Mouse (Mus musculus) CH12.LX (cell line): ENCODE data around the gene Prkg1. TPM values are rescaled to one million over a fixed set of nuclear protein-coding genes. Genes with fewer than 3 reads are reported as not detected.
"Not testable (repeated sequence)": the region's sequence is repeated elsewhere in the genome, so short reads cannot be mapped to it uniquely, and the experiment has no call there.

Experiments used
- DNase-seq: peaks from one replicate; pipeline ENCODE4 v3.0.0-alpha.2; 2013; ENCODE audit errors: extremely low read depth
- H3K27ac ChIP-seq: 2 replicates; pipeline ENCODE4 v1.5.1; 2012; ENCODE audit warnings: low read depth, mild to moderate bottlenecking, control low read depth, moderate library complexity; ENCODE audit not compliant: insufficient read depth
- H3K27me3 ChIP-seq: replicated peaks from 2 replicates; pipeline ENCODE3; 2012; ENCODE audit warnings: inconsistent platforms
- H3K36me3 ChIP-seq, 2 experiments: replicated peaks in 1 of 2; 2 replicates each; pipeline versions ENCODE3 to v1.6.1; 2012; ENCODE audit warnings: inconsistent platforms in 1 of 2, low read length in 1 of 2, mild to moderate bottlenecking in 1 of 2, mixed read lengths in 1 of 2, moderate library complexity in 1 of 2; ENCODE audit not compliant: control insufficient read depth in 1 of 2, insufficient read depth in 1 of 2
- H3K4me1 ChIP-seq, 2 experiments: 2 replicates each; pipeline ENCODE4 v1.6.1; 2012; ENCODE audit warnings: inconsistent platforms in 1 of 2, moderate library complexity in 1 of 2; ENCODE audit not compliant: insufficient read depth in 2 of 2, control insufficient read depth in 1 of 2
- H3K4me2 ChIP-seq: 2 replicates; pipeline ENCODE4 v1.6.1; 2012; ENCODE audit warnings: low read depth, mild to moderate bottlenecking, control low read depth; ENCODE audit not compliant: poor library complexity, insufficient read depth, severe bottlenecking
- H3K4me3 ChIP-seq, 3 experiments: fragments of 150-350 bp in 1 of 3; sonication (generic) in 1 of 3; replicated peaks in 1 of 3; 2 replicates each; pipeline versions ENCODE3 to v1.5.1; 2011 to 2012; ENCODE audit warnings: low read depth in 2 of 3, low read length in 2 of 3, mild to moderate bottlenecking in 2 of 3, moderate library complexity in 2 of 3, control low read depth in 1 of 3, improper control_type of control experiment in 1 of 3, inconsistent platforms in 1 of 3, mixed read lengths in 1 of 3; ENCODE audit not compliant: poor library complexity in 1 of 3
- H3K79me2 ChIP-seq: replicated peaks from 2 replicates; pipeline ENCODE4 v1.6.1; 2012; ENCODE audit warnings: mild to moderate bottlenecking, moderate library complexity; ENCODE audit not compliant: control insufficient read depth, poor library complexity, insufficient read depth, severe bottlenecking; ENCODE audit errors: extremely low read depth
- H3K9ac ChIP-seq: 2 replicates; pipeline ENCODE4 v1.6.1; 2012; ENCODE audit warnings: low read depth, mild to moderate bottlenecking, control low read depth, moderate library complexity; ENCODE audit not compliant: insufficient read depth
- H3K9me3 ChIP-seq: replicated peaks from 2 replicates; pipeline ENCODE3; 2012; ENCODE audit warnings: low read length, inconsistent platforms, mixed read lengths
- CHD2 ChIP-seq: IDR thresholded peaks from 2 replicates; pipeline ENCODE4 v1.6.1; 2011; ENCODE audit warnings: low read length, improper control_type of control experiment
- CTCF ChIP-seq, 2 experiments: IDR thresholded peaks in 1 of 2; conservative IDR thresholded peaks in 1 of 2; 2 replicates each; pipeline ENCODE4 v1.5.1; 2011 to 2012; ENCODE audit warnings: low read depth in 2 of 2, low read length in 2 of 2, improper control_type of control experiment in 1 of 2, inconsistent platforms in 1 of 2, mild to moderate bottlenecking in 1 of 2, moderate library complexity in 1 of 2
- EP300 ChIP-seq: IDR thresholded peaks from 2 replicates; pipeline ENCODE4 v1.6.1; 2011; ENCODE audit warnings: low read length, improper control_type of control experiment
- IRF4 ChIP-seq: IDR thresholded peaks from 2 replicates; pipeline ENCODE4 v1.6.1; 2014; ENCODE audit warnings: low read depth, mild to moderate bottlenecking, inconsistent platforms, low read length, improper control_type of control experiment
- KAT2A ChIP-seq: IDR thresholded peaks from 2 replicates; pipeline ENCODE4 v1.6.1; 2012; ENCODE audit warnings: low read length, improper control_type of control experiment, inconsistent platforms; ENCODE audit not compliant: insufficient replicate concordance
- MAX ChIP-seq: IDR thresholded peaks from 2 replicates; pipeline ENCODE4 v1.6.1; 2011; ENCODE audit warnings: low read length, improper control_type of control experiment
- RAD21 ChIP-seq: IDR thresholded peaks from 2 replicates; pipeline ENCODE4 v1.6.1; 2011; ENCODE audit warnings: low read depth, mild to moderate bottlenecking, low read length, improper control_type of control experiment, moderate library complexity
- ZKSCAN1 ChIP-seq: IDR thresholded peaks from 2 replicates; pipeline ENCODE4 v1.6.1; 2012; ENCODE audit warnings: low read depth, inconsistent platforms, low read length, improper control_type of control experiment, borderline replicate concordance
- ZNF384 ChIP-seq: IDR thresholded peaks from 2 replicates; pipeline ENCODE4 v1.6.1; 2012; ENCODE audit warnings: low read depth, low read length, improper control_type of control experiment, inconsistent platforms
- dilution Hi-C: fragments of 300-500 bp; cut with MboI; formaldehyde crosslinking; loops from 2 replicates; pipeline ENCODE4 v1.14.3; 2020; ENCODE audit warnings: low sequenced_read_pairs; ENCODE audit not compliant: extremely low pct_unique_long_range_greater_than_20kb, extremely low pct_ligation_motif_present
- in situ Hi-C: fragments of 300-500 bp; cut with MboI; formaldehyde crosslinking; loops from 3 replicates; pipeline ENCODE4 v1.14.3; 2019; ENCODE audit warnings: low sequenced_read_pairs, low pct_ligation_motif_present, low pct_unique_long_range_greater_than_20kb, mixed read lengths
- polyA plus RNA-seq: library from polyadenylated mRNA; unstranded; fragments of >175 nt; gene quantifications from 2 replicates; pipeline ENCODE4 v1.2.1, GENCODE M21; 2012; ENCODE audit warnings: low read depth; ENCODE audit not compliant: insufficient read length
- total RNA-seq, 2 experiments: library from RNA; depleted of rRNA; stranded (reverse); fragments of 300-350 nt in 1 of 2; fragments of >200 nt in 1 of 2; gene quantifications; 2 replicates each; pipeline ENCODE4 v1.2.3; 2012 to 2014

Gene Prkg1
- total and polyA plus RNA-seq, 3 experiments, result not detected

GRCm38 (mm10) chr19:31361161-31361560, 403.7 kb downstream of the Prkg1 start:
- Histone ChIP-seq H3K79me2 (no peaks in the 10 kb centered on the region), H3K4me3 (no peak overlapping the region), H3K27me3 (no peaks in the 10 kb centered on the region), H3K4me1 (no peaks in the 10 kb centered on the region), H3K9me3 (no peaks in the 10 kb centered on the region), H3K27ac (no peak overlapping the region), H3K9ac (no peak overlapping the region), H3K4me2 (no peak overlapping the region), H3K36me3 (no peaks in the 10 kb centered on the region)
- dilution Hi-C loops, result no loop called here
- in situ Hi-C loops, result no loop called here
- TF ChIP-seq ZNF384 (no peak), MAX (no peak), EP300 (no peak), CTCF (conservative IDR thresholded peaks at IDR 0.05 in 1 of 2, IDR thresholded peaks at IDR 0.05 in 1 of 2; ENCODE audit: low read depth in 2 of 2, low read length in 2 of 2) (no peak), IRF4 (no peak), RAD21 (no peak), KAT2A (no peak), ZKSCAN1 (no peak)
- no peak for DNase-seq

GRCm38 (mm10) chr19:31354959-31355358, 409.9 kb downstream of the Prkg1 start:
- no peak for DNase-seq
- in situ Hi-C loops (no loop called here), dilution Hi-C loops (no loop called here)
- no peaks in the 10 kb centered on the region for H3K36me3 ChIP-seq
- H3K9me3 ChIP-seq, result no peaks in the 10 kb centered on the region
- no peak overlapping the region for H3K9ac ChIP-seq
- no peak overlapping the region for H3K4me2 ChIP-seq
- H3K27ac ChIP-seq, result no peak overlapping the region
- no peak overlapping the region for H3K4me3 ChIP-seq
- H3K27me3 ChIP-seq, result no peaks in the 10 kb centered on the region
- no peaks in the 10 kb centered on the region for H3K4me1 ChIP-seq
- TF ChIP-seq CHD2, result no peak
- H3K79me2 ChIP-seq, result no peaks in the 10 kb centered on the region

- in situ Hi-C loops, H3K4me1 ChIP-seq, H3K9ac ChIP-seq, DNase-seq, H3K36me3 ChIP-seq, H3K4me2 ChIP-seq, dilution Hi-C loops, H3K4me3 ChIP-seq, H3K79me2 ChIP-seq, H3K27me3 ChIP-seq, H3K27ac ChIP-seq, H3K9me3 ChIP-seq: not testable (repeated sequence)
Measured at GRCm38 (mm10) chr19:31352784-31353183, 412.0 kb downstream of the Prkg1 start.
